Mouse (Mus musculus) stomach, embryonic 15.5 days (tissue): ENCODE measurements around the gene Fam104a. TPM values are rescaled to one million over a fixed set of nuclear protein-coding genes. Genes with fewer than 3 reads are reported as not detected.

ENCODE experiments used
- ATAC-seq: fragments of 200-750 bp; cut with Nextera tagmentation; 2 replicates; pipeline ENCODE4 v1.8.0; 2017; ENCODE audit warnings: low read depth, moderate number of reproducible peaks, moderate TSS enrichment; ENCODE audit not compliant: insufficient read depth, low FRiP score
- H3K27ac ChIP-seq: fragments of 300-500 bp; sonication (generic); 2 replicates; pipeline ENCODE4 v1.5.1; 2015; ENCODE audit warnings: mild to moderate bottlenecking, inconsistent platforms
- H3K27me3 ChIP-seq: fragments of 300-500 bp; sonication (generic); replicated peaks from 2 replicates; pipeline ENCODE4 v1.6.1; 2015; ENCODE audit warnings: inconsistent platforms
- H3K36me3 ChIP-seq: fragments of 300-500 bp; sonication (generic); 2 replicates; pipeline ENCODE4 v1.6.1; 2015; ENCODE audit warnings: inconsistent platforms
- H3K4me1 ChIP-seq: fragments of 300-500 bp; sonication (generic); 2 replicates; pipeline ENCODE4 v1.6.1; 2015; ENCODE audit warnings: inconsistent platforms
- H3K4me2 ChIP-seq: fragments of 300-500 bp; sonication (generic); 2 replicates; pipeline ENCODE4 v1.6.1; 2015; ENCODE audit warnings: mild to moderate bottlenecking, inconsistent platforms
- H3K4me3 ChIP-seq: fragments of 300-500 bp; sonication (generic); replicated peaks from 2 replicates; pipeline ENCODE4 v1.5.1; 2015; ENCODE audit warnings: inconsistent platforms
- H3K9ac ChIP-seq: fragments of 300-500 bp; sonication (generic); 2 replicates; pipeline ENCODE4 v1.6.1; 2015; ENCODE audit warnings: inconsistent platforms
- H3K9me3 ChIP-seq: fragments of 300-500 bp; sonication (generic); 2 replicates; pipeline ENCODE4 v1.6.1; 2016; ENCODE audit warnings: inconsistent platforms
- WGBS: fragments of 180-500 bp; shearing (Covaris S2); methylation state at CpG from one replicate; pipeline ENCODE4 v1.1.7; 2015; 5-methylcytosine and 5-hydroxymethylcytosine counted together
- polyA plus RNA-seq: library from polyadenylated mRNA; unstranded; fragments of >200 nt; fragmentation: Nextera tagmentation; extraction: Ambion mirVana; gene quantifications from 2 replicates; pipeline ENCODE4 v1.2.1, GENCODE M21; 2015

The Fam104a gene
- polyA plus RNA-seq, 1 experiment from 2014 or later: 49.8 TPM

DNA sequence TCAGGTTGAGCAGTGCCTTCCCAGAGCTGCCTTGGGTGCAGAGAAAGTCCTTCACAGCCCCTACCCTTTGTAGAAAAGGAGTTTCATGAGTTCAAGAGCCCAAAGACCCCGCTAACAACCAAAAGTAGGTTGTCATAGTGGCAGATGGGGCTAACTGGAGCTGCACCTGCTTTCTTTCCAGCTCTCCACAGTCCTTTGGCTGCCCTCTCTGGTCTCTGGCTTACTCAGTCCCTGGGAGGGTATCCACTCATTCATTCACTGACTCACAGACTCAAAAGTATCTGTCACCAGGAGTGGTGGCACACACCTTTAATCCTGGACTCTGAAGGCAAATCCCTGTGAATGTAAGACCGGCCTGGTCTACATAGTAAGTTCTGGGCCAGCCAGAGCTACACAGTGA lies 32.2 kb upstream of the Fam104a start:
- no peak for ATAC-seq
- H3K27ac ChIP-seq: no peak overlapping the region
- H3K27me3 ChIP-seq: no peaks in the 10 kb centered on the region
- H3K9me3 ChIP-seq: no peaks in the 10 kb centered on the region
- H3K4me2 ChIP-seq: no peak overlapping the region
- 96% methylated on average over 2 of the region's 2 CpGs for WGBS
- H3K4me1 ChIP-seq: no peaks in the 10 kb centered on the region
- no peaks in the 10 kb centered on the region for H3K36me3 ChIP-seq
- no peak overlapping the region for H3K9ac ChIP-seq
- no peak overlapping the region for H3K4me3 ChIP-seq

DNA sequence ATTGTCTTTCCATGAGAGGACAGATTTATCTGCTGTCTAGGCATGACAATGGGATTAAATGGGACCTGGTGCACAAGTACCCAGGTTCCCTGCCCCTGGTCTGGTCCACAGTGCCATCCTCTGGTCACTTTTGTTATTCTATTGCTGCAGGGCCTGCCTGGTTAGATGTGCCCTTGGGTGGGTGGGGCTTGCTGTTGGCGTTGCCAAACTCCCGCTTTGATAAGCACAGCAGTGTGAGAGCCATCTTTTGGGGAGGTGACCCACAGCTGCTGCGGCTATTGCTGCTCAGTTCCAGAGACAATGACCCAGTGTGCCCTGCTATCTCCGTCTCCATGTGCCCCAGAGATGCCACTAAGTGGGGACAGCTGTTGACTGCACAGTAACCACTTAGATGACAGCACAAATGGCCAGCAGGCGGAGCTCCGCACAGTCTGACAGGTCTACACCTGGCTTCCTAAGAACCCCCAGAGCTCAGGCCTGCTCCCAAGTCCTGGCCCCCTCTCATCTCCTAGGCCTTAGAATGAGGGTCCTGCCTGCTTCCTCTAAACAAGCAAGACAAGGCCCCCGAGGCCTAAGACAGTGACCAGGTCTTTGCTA lies 31.2 kb upstream of the Fam104a start:
- no peak overlapping the region for H3K4me2 ChIP-seq
- no peaks in the 10 kb centered on the region for H3K36me3 ChIP-seq
- H3K9ac ChIP-seq: no peak overlapping the region
- no peak for ATAC-seq
- no peak overlapping the region for H3K27ac ChIP-seq
- WGBS: 68% methylated on average over 7 of the region's 7 CpGs
- peaks cover 7% of the 10 kb centered on the region for H3K4me1 ChIP-seq
- no peaks in the 10 kb centered on the region for H3K9me3 ChIP-seq
- H3K27me3 ChIP-seq: no peaks in the 10 kb centered on the region
- H3K4me3 ChIP-seq: no peak overlapping the region

DNA sequence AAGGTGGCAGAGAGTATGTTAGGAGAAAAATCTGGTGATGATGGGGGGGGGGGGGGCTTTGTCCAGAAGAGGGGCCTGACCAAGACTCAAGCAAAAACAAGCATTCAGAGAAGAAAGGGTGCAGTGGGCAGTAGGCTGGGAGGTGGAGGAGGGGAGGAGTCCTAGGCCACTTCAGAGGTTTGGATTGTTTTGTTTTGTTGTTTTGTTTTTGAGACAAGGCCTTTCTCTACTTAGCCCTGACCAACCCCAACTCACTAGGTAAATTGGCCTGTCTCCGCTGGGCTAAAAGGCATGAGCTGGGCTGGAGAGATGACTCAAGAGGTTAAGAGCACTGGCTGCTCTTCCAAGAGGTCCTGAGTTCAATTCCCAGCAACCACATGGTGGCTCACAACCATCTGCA lies 27.1 kb upstream of the Fam104a start:
- H3K36me3 ChIP-seq: no peaks in the 10 kb centered on the region
- no peak overlapping the region for H3K27ac ChIP-seq
- WGBS: 74% methylated on average over 1 of the region's 1 CpGs
- H3K4me1 ChIP-seq: peaks cover 16% of the 10 kb centered on the region
- no peak overlapping the region for H3K4me2 ChIP-seq
- H3K4me3 ChIP-seq: no peak overlapping the region
- no peak for ATAC-seq
- no peaks in the 10 kb centered on the region for H3K27me3 ChIP-seq
- no peak overlapping the region for H3K9ac ChIP-seq
- no peaks in the 10 kb centered on the region for H3K9me3 ChIP-seq

DNA sequence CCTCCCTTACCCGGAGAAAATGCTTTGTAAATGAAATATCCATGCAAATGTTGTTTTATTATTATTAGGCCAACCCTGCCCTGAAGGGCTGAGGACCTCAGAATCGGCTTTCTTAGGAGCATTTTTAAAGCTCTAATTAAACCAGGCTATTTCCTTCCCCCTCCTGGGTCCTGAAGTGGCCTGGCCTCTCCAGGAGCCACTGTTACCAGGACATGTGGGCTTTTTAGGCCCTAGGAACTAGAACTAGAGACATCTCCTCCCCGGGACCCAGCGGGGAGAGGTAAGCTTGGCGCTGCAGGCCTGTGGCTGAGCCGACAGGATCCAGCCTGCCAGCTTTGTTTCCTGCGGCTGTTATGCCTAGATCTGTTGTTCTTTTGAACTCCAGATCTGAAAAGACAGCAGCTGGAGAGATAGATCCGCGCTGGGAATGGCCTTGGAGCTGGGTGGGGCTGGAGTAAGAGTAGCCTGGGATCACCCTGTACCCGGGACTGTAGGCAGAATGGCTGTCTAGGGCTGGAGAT lies 26.4 kb upstream of the Fam104a start:
- peak overlapping the region; percentile 69; the same call in 1 of the 2 replicates for H3K27ac ChIP-seq
- no peak for ATAC-seq
- no peaks in the 10 kb centered on the region for H3K27me3 ChIP-seq
- peak overlapping the region; percentile 32; the same call in 1 of the 2 replicates for H3K4me2 ChIP-seq
- H3K4me3 ChIP-seq: no peak overlapping the region
- WGBS: 17% methylated on average over 10 of the region's 10 CpGs
- H3K4me1 ChIP-seq: peaks cover 16% of the 10 kb centered on the region
- no peaks in the 10 kb centered on the region for H3K36me3 ChIP-seq
- H3K9ac ChIP-seq: no peak overlapping the region
- H3K9me3 ChIP-seq: no peaks in the 10 kb centered on the region

DNA sequence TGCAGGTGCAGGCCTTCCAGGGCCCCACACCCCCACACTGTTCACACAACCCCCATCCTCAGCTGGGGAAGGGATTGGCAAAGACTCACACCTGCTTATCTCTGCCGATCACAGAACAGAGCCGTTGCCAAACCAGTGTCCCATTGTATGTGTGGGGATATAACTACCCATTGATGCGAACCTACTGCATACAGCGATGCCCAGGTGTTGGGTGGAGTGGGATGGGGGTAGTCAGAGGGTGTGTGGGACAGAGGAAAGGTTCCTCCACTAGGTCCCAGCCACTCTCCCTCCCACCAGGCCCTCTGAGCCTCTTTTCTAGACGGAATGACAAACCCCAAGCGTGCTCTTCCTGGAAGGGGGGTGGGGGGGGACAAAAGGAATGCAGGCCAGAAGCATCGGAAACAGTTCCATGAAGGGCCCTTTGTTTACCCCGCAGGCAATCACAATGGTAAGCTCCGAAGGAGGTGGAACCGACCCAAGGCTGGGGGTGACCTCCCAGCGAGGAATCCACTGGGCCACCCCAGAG lies 25.8 kb upstream of the Fam104a start, which contains the start of gene Cpsf4l:
TSS of gene Cpsf4l (minus strand) at position 287 of the 526 bp plus-strand sequence.
- WGBS: 18% methylated on average over 11 of the region's 11 CpGs
- H3K36me3 ChIP-seq: no peaks in the 10 kb centered on the region
- H3K9me3 ChIP-seq: no peaks in the 10 kb centered on the region
- H3K9ac ChIP-seq: no peak within 1 kb of the TSS
- peaks cover 16% of the 10 kb centered on the region for H3K4me1 ChIP-seq
- ATAC-seq: peak; percentile 16; the same call in 1 of the 2 replicates
- peak within 1 kb of the TSS; percentile 69; the same call in 1 of the 2 replicates for H3K27ac ChIP-seq
- H3K27me3 ChIP-seq: no peaks in the 10 kb centered on the region
- H3K4me3 ChIP-seq: no peak within 1 kb of the TSS
- H3K4me2 ChIP-seq: peak within 1 kb of the TSS; percentile 32; the same call in 1 of the 2 replicates

DNA sequence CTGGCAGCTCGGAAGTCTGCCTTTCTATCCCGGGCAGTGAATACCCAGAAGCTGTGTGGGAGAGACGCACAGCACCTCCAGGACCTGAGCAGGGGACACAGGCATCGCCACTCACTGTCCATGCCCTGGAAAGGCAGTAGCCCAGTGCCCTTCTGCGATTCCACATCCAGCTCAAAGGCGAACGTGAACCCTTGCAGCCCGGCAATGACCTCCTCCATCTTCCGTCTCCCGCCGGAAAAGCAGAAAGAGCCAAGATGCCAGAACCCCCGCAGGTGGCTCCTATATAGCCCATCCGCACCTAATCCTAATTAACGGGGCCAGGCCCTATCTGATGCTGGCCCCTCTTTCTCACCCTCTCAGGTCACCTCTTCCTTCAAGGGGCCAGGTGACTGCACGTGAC lies 25.3 kb upstream of the Fam104a start:
- no peaks in the 10 kb centered on the region for H3K9me3 ChIP-seq
- H3K9ac ChIP-seq: no peak overlapping the region
- no peak overlapping the region for H3K27ac ChIP-seq
- no peak overlapping the region for H3K4me3 ChIP-seq
- WGBS: 37% methylated on average over 15 of the region's 15 CpGs
- no peaks in the 10 kb centered on the region for H3K27me3 ChIP-seq
- H3K4me1 ChIP-seq: peaks cover 16% of the 10 kb centered on the region
- no peak overlapping the region for H3K4me2 ChIP-seq
- no peaks in the 10 kb centered on the region for H3K36me3 ChIP-seq
- ATAC-seq: no peak

DNA sequence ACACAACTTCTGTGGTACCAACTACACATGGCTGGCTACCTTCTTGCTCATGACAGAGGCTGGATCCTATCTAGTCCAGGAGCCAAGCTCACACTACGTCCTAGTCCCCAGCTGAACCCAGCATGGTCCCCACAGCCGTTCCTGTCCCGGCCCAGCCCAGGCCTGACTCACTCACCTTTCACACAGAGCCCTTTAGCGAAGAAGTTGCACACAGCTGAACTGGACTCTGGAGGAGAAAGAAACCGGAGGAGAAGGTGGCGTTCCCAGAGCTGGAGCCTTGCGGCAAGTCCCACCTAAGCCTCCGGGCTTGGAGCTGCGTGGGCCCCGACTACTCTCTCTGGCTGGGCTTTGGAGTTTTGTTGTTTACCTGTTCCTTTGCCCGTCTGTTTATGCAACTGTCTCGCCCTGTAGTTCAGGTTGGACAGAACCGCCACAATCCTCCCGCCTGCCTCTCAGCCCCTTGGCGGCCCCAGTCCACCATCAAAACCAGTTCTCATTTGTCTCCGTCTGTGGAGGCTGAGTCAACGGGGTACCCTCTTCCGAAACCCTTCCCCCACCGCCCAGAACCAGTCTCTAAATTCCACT lies 24.8 kb upstream of the Fam104a start:
- ATAC-seq: no peak
- Histone ChIP-seq H3K9me3 (no peaks in the 10 kb centered on the region), H3K36me3 (no peaks in the 10 kb centered on the region), H3K4me1 (peaks cover 16% of the 10 kb centered on the region), H3K4me2 (no peak overlapping the region), H3K9ac (no peak overlapping the region), H3K27ac (no peak overlapping the region), H3K4me3 (no peak overlapping the region), H3K27me3 (no peaks in the 10 kb centered on the region)
- WGBS: 51% methylated on average over 19 of the region's 19 CpGs

DNA sequence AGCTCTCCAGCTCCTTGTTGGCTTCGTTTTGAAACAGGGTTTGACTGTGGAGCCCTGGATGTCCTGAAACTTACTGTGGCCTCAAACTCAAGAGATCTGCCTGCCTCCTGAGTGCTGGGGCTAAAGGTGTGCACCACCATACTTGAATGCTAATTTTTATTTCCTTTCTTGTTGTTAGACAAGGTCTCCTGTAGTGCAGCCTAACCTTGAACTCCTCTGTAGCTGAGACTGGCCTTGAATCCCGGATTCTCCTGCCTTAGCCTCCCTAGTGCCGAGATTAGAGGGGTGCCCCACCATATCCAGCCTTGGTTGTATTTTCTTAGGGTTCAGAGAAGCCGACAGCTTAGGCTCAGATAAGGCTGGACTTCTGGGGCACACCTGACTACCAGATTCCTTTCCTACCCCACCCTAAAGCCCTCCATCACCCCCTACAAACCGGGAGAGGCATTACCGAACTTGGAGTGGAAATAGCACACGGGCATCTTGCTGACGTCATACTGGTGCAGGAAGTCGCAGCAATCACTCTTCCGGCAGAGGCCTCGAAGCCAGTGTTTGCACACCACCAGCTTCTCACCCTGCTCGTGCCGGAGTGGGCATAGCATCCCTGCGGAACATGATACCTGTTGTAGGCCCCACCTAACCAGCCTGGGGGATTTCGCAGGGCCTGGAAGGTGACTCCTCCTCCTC lies 22.2 kb upstream of the Fam104a start:
- Histone ChIP-seq H3K27me3 (no peaks in the 10 kb centered on the region), H3K4me2 (no peak overlapping the region), H3K36me3 (no peaks in the 10 kb centered on the region), H3K9me3 (no peaks in the 10 kb centered on the region), H3K4me1 (peaks cover 16% of the 10 kb centered on the region), H3K27ac (no peak overlapping the region), H3K9ac (no peak overlapping the region), H3K4me3 (no peak overlapping the region)
- ATAC-seq: no peak
- 75% methylated on average over 15 of the region's 15 CpGs for WGBS

DNA sequence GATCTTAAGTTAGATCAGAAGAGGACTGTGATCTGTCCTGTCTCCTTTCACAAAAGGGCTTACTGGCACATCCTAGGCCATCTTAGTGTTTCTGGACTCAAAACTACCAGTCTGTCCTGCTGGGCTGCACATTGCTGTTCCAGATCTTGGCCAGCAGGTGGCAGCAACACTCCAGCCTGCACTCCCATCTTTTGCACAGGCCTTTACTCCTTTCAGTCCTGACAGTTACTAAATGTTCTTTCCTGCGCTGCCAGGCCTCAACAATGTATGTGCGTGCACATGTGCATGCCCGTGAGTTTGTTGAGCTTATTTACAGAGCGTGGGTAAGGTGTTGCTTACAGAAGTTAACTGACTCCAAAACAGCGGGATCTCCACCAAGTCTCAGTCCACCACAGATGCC lies 19.8 kb upstream of the Fam104a start:
- H3K4me2 ChIP-seq: no peak overlapping the region
- no peak overlapping the region for H3K4me3 ChIP-seq
- ATAC-seq: peak; percentile 48; the same call in 1 of the 2 replicates
- WGBS: 25% methylated on average over 5 of the region's 5 CpGs
- no peak overlapping the region for H3K9ac ChIP-seq
- no peaks in the 10 kb centered on the region for H3K4me1 ChIP-seq
- no peaks in the 10 kb centered on the region for H3K27me3 ChIP-seq
- H3K36me3 ChIP-seq: peaks cover 4% of the 10 kb centered on the region
- H3K27ac ChIP-seq: no peak overlapping the region
- no peaks in the 10 kb centered on the region for H3K9me3 ChIP-seq

DNA sequence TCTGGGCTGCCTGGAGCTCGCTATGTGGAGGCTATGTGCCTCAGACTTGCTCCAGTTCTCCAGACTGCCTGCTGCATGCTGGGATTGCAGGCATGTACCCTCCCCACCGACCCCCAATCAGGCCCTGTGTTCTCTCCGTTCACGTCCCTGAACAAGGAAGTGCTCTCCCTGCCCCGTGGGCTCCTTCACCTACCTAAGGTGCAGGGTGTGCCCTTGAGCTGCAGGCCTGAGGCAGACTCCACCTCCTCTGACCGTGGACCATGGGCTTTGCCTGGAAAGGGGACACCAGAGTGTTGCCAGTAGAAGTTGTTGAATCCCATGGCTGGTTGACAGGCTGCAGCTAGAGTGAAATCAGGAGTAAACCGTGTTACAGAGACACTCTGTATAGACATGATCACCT lies 15.7 kb upstream of the Fam104a start:
- WGBS: 77% methylated on average over 7 of the region's 7 CpGs
- Histone ChIP-seq H3K27me3 (no peaks in the 10 kb centered on the region), H3K27ac (no peak overlapping the region), H3K9ac (no peak overlapping the region), H3K4me1 (no peaks in the 10 kb centered on the region), H3K36me3 (peaks cover 15% of the 10 kb centered on the region), H3K9me3 (no peaks in the 10 kb centered on the region), H3K4me2 (no peak overlapping the region), H3K4me3 (no peak overlapping the region)
- no peak; the same call in 1 of the 2 replicates for ATAC-seq

DNA sequence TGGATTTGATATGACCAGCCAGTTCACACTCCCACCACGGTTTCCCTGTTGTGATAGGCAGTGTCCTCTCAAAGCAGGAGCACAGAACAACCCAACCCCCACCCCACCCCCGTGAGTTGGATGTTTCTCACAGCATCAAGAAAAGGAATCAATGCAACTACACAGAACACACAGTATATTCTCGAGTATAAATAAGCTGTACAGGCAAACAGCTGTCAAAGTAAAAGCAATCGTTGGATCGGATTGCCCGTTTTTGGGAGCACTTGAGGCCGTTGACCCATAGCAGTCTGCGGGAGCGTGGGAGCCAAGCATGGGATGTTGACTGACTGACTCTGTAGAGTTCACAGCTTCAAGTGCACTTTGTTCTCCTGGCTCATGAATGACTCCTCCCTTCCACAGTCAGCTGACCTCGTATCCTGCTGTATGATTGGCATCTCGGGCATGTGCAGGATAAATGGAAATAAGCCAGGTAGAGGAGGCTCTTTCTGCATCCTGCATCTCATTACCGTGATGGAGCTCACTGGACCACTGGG lies 14.1 kb upstream of the Fam104a start:
- H3K9me3 ChIP-seq: no peaks in the 10 kb centered on the region
- 65% methylated on average over 12 of the region's 12 CpGs for WGBS
- H3K27me3 ChIP-seq: no peaks in the 10 kb centered on the region
- no peak overlapping the region for H3K4me3 ChIP-seq
- no peak overlapping the region for H3K4me2 ChIP-seq
- ATAC-seq: no peak
- peaks cover 24% of the 10 kb centered on the region for H3K36me3 ChIP-seq
- H3K9ac ChIP-seq: no peak overlapping the region
- H3K27ac ChIP-seq: no peak overlapping the region
- H3K4me1 ChIP-seq: no peaks in the 10 kb centered on the region

DNA sequence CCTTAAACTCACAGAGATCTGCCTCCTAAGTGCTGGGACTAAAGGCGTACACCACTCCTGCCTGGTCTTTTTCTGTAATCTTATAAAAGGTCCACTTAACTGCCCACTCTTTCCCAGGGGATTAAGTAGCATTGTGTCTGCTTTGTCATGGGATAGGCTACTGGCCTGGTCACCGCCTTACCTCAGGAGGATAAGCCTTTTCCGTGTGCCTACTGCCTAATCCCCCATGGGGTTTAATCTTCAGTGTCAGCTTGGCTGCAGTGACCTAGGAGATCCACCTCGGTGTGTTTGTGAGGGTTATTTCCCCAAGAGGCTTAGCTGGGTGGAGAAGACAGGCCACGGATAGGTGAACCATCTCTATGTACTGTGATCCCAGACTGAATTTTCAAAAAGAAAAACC lies 13.6 kb upstream of the Fam104a start:
- no peak overlapping the region for H3K4me2 ChIP-seq
- no peak overlapping the region for H3K9ac ChIP-seq
- peaks cover 24% of the 10 kb centered on the region for H3K36me3 ChIP-seq
- WGBS: 77% methylated on average over 5 of the region's 5 CpGs
- H3K4me1 ChIP-seq: no peaks in the 10 kb centered on the region
- no peaks in the 10 kb centered on the region for H3K9me3 ChIP-seq
- H3K27ac ChIP-seq: no peak overlapping the region
- H3K27me3 ChIP-seq: no peaks in the 10 kb centered on the region
- no peak for ATAC-seq
- H3K4me3 ChIP-seq: no peak overlapping the region
